Mouse (Mus musculus): ENCODE results near the gene Cavin3.

Gene Cavin3

DNA sequence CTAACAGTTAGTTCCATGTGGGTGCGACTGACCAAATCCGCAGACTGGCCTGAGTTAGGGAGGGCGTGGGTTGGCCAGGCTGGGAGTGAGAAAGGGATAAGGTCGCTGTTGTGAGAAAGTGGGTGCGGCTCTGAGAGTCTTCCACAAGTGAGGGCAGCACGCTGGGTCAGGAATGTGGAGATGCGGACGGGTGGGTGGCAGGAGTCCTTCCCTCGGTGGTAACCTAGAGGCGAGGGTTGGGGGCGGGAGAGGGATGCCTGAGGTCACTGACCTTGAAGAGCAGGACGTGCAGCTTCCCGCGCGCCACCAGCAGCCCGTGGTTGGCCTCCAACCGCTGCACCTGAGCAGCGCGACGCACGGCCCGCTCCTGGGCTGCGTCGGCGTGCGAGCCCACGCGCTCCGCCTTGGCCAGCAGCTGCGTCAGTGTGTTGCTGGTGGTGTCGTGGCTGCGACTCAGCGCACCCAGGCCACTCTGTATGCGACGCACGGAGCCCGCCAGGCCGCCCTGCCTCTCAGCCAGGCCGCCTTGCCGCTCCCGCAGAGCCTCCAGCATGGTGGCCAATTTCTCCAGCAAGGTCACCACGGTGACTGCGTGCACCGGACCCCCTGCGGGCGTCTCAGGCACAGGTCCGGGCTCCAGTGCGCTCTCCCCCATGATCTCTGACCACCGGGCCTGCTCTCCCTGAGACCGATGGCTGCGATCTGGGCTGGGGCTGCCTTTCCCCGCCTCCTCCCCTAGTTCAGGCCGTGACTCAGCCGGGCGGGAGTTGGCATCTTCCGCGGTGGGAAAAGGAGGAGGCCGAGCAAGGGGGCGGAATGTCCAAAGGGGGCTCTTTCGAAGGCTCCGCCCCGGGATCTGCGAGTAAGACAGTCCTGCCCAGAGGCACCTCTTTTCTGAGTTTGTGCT is at the start of gene Cavin3:
Gene Cavin3, minus strand, starts transcription at position 796 of the 907 bp plus-strand sequence.
- peak; percentile 19 to 30 for DNase-seq (ENCODE audit: low spot score in 2 of 2)

DNA sequence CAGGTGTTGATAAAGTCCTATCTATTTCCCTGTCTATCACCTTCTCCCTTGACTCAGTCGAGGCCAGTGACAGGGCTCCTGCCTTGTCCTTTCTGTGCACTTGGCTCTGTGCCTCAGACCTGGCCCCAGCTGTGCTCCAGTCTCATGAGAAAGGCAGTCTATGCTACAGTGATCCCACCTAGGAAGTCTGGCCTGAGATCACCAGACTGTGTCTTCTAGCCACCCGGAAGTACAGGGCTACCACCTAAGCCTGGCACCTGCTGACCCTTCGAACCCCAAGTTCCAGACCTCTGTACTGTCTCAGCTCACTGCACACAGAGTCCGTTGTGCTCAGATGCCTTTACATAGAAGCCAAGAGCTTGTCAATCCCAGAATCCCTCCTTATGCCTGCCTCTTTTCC is 46.0 kb upstream of the Cavin3 start:
- DNase-seq (ENCODE audit: low spot score in 2 of 2), result no peak

DNA sequence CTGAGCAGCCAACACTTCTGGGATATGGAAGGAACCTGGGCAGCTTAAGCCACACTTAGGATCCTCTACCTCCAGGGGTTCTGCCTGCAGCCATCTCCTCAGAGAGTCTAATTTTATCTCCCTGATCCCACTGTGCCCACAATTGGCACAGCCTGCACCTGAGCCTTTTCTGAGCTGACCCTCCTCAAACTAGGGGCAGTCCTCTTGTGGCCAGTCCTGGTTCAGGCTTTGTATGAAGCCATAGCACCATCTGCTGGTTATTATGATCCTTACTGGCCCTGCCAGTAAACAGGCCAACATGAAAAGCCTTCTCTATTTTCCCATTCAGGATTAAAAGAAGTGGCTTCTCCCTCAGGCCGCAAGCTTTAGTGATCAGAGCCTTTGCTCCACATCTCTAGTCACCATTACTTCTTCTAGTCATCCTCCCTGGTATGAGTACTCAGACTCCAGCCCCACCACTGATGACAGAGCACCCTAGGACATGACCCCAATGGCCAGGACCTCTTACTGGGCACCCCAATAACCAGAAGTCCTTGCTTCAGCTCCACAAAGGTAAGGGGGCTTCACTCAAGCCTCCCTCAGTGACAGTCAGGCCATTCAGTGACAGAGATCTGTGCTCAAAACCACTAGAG is 45.3 kb upstream of the Cavin3 start:
- no peak for DNase-seq (ENCODE audit: low spot score in 2 of 2)

- no peak for DNase-seq (ENCODE audit: low spot score in 2 of 2)
Observed at GRCm38 (mm10) chr7:105524222-105524621, 42.1 kb upstream of the Cavin3 start.

DNA sequence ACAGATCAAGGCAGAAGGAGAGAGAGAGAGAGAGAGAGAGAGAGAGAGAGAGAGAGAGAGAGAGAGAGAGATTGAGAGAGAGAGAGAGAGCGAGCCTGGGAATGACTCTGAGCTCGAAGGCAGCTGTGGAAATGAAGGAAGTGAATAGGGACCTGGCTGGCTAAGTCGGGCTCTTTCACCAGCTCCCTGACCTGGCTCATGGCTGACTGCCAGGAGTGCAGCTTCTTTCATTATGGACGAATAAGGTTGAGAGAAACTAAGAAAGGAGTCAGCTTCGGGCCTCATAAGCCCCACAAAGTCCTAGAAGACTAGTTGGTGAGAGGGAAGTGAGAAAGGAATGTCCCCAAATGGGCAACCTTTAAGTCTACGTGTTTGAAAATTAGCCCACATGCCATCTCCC is 38.1 kb upstream of the Cavin3 start:
- DNase-seq (ENCODE audit: low spot score in 2 of 2), result no peak

DNA sequence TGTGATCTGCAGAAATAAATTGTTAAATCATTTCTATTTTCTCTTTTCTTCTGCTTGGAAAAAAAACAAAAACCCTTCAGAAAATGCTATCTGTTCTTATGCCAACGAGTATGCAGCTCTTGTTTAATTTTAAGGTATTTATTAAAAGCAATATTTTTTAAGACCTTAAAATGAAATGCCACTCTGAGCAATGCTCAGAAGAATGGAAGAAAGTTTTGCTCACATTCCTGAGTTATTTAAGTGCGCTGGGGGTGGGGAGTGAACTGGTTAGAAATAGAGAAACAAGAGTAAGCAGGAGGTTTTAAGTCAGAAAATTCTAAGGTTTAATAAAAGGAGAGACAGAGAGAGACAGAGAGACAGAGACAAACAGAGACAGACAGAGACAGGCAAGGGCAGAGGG is 37.7 kb upstream of the Cavin3 start:
- no peak for DNase-seq (ENCODE audit: low spot score in 2 of 2)

GRCm38 (mm10) chr7:105519336-105519735 is 37.2 kb upstream of the Cavin3 start:
- no peak for DNase-seq (ENCODE audit: low spot score in 2 of 2)

- DNase-seq (ENCODE audit: low spot score in 2 of 2), result no peak
Observed at GRCm38 (mm10) chr7:105516669-105517360, 34.7 kb upstream of the Cavin3 start.

GRCm38 (mm10) chr7:105515178-105515577 is 33.1 kb upstream of the Cavin3 start:
- DNase-seq (ENCODE audit: low spot score in 2 of 2), result peak; percentile 9 to 24

DNA sequence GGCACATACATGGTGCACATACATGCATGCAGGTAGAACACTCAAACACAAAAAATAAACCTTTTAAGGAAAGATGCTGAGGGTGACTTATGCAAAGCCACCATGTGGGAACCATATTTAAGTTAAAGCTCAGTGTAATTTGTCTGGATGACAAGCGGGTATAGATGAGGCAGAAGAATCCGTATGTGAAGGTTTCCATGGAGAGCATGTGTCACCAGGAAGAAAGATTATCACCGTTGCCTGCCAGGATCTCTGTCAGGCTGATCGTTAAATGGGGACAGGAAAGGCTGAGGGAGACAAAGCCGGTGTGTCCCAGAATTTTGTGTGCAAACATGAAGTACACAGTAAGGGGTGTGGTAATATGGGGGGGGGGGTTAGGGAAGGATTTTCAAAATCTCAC is 32.5 kb upstream of the Cavin3 start:
- DNase-seq (ENCODE audit: low spot score in 2 of 2), result no peak

GRCm38 (mm10) chr7:105513845-105514291 is 31.8 kb upstream of the Cavin3 start:
- no peak for DNase-seq (ENCODE audit: low spot score in 2 of 2)

DNA sequence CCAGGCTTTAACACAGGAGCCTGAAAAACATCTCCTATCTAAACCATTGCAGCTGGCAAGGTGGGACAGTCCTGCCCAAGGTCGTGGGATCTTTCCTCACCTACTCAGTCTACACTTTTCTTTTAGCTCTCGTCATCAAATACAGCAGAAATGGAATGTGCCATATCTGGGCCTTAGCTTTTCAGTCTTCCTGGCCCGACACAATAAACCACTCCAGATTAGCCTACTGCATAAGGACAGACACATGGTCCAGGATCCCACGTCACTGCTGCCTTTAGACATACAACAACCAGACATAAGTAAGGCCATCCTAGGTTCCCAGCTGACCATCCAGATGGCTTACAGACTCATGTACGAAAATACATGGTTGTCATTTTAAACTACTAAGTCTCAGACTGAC is 28.0 kb upstream of the Cavin3 start:
- no peak for DNase-seq (ENCODE audit: low spot score in 2 of 2)

GRCm38 (mm10) chr7:105507257-105507656 is 25.2 kb upstream of the Cavin3 start:
- no peak for DNase-seq (ENCODE audit: low spot score in 2 of 2)

- DNase-seq (ENCODE audit: low spot score in 2 of 2), result no peak
Observed at GRCm38 (mm10) chr7:105501984-105502383, 19.9 kb upstream of the Cavin3 start.

- DNase-seq (ENCODE audit: low spot score in 2 of 2), result no peak
Observed at GRCm38 (mm10) chr7:105499676-105500075, 17.6 kb upstream of the Cavin3 start.

- no peak for DNase-seq (ENCODE audit: low spot score in 2 of 2)
Observed at GRCm38 (mm10) chr7:105498854-105499492, 16.9 kb upstream of the Cavin3 start.

- no peak for DNase-seq (ENCODE audit: low spot score in 2 of 2)
Observed at GRCm38 (mm10) chr7:105497881-105498280, 15.8 kb upstream of the Cavin3 start.

DNA sequence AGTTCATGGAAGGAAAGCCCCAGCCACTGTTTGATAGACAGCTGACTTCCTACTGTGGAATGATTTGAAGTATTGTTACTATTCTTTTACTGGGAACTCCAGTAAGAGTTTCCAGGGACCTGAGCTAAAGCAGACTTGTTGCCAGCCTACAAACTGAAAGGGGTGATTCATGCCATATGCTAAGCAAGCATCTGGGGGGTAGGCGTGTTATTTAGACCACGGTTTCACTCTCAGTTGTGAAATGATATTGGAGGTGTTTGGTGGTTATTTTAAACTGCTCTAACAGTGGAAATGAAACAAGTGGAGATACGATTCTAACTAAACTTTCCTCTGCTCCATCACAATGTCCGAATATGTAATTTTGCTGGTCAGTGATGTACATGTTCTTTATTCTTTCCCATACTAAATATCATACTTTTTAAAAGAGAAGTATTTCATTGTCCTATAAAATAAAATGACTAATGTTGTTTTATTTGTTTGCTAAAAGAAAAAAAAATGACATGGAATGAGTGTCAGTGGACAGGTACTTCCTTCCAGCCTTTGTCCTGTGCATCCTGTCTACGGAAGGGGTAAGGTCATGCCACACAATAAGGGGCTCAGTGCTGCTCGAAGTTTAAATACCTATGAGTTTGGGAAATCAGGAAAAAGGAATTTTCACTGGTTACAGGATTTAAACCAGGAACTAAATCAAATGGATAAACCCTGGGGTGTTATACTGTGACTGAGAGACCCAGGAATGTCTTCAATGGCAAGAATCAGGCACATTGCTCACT is 5.2 kb upstream of the Cavin3 start:
- DNase-seq (ENCODE audit: low spot score in 2 of 2), result no peak

DNA sequence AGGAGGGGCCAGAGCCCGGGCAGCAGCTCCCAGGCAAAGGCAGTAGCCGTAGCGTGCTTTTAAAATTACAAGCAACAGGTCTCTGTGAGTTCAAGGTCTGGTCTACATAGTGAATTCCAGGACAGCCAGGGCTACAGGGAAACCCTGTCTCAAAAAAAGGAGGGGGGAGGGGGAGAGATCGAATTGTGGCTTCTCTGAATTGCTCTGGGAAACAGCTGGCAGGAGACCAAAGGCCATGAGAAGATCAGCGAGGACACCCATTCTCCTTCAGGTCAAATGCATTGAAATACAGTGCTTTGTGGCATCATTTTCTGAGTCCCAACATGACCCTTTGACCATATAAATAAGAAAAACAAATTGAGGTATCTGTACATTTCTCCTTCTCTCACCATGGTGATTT is 2.9 kb upstream of the Cavin3 start:
- no peak for DNase-seq (ENCODE audit: low spot score in 2 of 2)

GRCm38 (mm10) chr7:105482426-105482825 is 326 bp upstream of the Cavin3 start:
- DNase-seq (ENCODE audit: low spot score in 2 of 2), result no peak

Data from spleen, postnatal 36 days (tissue).